Mouse (Mus musculus) kidney, adult 18-20 months (tissue): ENCODE data around the gene March10.
A peak's percentile ranks its signal among the peaks of the same experiment; 100 is the strongest.

ENCODE experiments used
- DNase-seq: peaks from one replicate; pipeline ENCODE4 v3.0.0; 2021

Gene March10

GRCm38 (mm10) chr11:105311291-105311975, 145.1 kb downstream of the March10 start:
- peak; percentile 63 for DNase-seq
